ENCODE assay signal across 8 mouse cellular contexts in the genomic region with DNA sequence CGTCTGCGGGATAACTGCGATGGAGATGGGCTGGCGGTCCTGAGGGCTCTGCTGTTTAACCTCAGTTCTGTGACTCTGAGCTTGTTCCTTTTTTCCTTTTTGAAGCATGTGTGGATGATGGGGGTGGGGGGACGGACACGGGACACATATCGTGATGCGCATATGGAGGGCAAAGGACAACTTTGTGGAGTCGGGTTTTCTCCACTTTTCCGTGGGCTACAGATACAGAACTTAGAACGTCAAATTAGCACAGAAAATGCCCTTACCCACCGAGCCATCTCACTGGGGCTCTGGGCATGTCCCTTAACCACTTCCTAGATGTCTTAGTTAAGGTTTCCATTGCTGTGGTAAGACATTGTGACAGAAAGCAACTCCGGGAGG. TPM values are rescaled to one million over a fixed set of nuclear protein-coding genes. Genes with fewer than 3 reads are reported as not detected.
DNase-seq lines count a peak whose midpoint lies in the region; ATAC-seq and TF ChIP-seq lines count a peak whose summit lies in the region.

No protein-coding gene starts in this region.

- intact Hi-C loops in left cerebral cortex, postnatal 10 days (cut with DNase I): loop anchor here (2.0 to 5.0 kb wide), 2 partner anchors 239 to 283 kb away; partner anchors contain the start of gene Fbxw2
- intact Hi-C loops in gastrocnemius, postnatal 36 days (cut with DNase I): loop anchor here (5.0 kb wide), 1 partner anchor 63 kb away; no protein-coding TSS in a partner anchor

- DNase-seq in layer of hippocampus, adult 2 months (ENCODE audit: low spot score in 2 of 2): no peak
- DNase-seq in layer of hippocampus, postnatal 14 days (ENCODE audit: low spot score in 2 of 2): no peak
- no peak for DNase-seq in embryonic facial prominence, embryonic 10.5 days (ENCODE audit: low spot score)
- DNase-seq in limb, embryonic 10.5 days (ENCODE audit: low spot score): no peak
- DNase-seq in left cerebral cortex, postnatal 10 days (ENCODE audit: extremely low spot score in 1 of 2, low spot score in 2 of 2): no peak
- no peak for DNase-seq in embryo, embryonic 11 days
- no peak for DNase-seq in gastrocnemius, postnatal 36 days

- no peaks in the 10 kb centered on the region for H3K9me3 ChIP-seq in embryonic facial prominence, embryonic 10.5 days
- H3K9me3 ChIP-seq in limb, embryonic 10.5 days (replicated peaks): no peaks in the 10 kb centered on the region
- no peaks in the 10 kb centered on the region for H3K9me3 ChIP-seq in neural tube, embryonic 14.5 days (ENCODE audit: control insufficient read depth, low read length)

- peak overlapping the region; percentile 94 for H3K4me3 ChIP-seq in layer of hippocampus, adult 2 months
- H3K4me3 ChIP-seq in embryonic facial prominence, embryonic 10.5 days: peak overlapping the region; percentile 95
- H3K4me3 ChIP-seq in limb, embryonic 10.5 days: peak overlapping the region; percentile 91
- H3K4me3 ChIP-seq in neural tube, embryonic 14.5 days (ENCODE audit: low read depth, low read length): peak overlapping the region; percentile 87

- no peak for TF ChIP-seq CTCF in layer of hippocampus, adult 2 months (conservative IDR thresholded peaks at IDR 0.05)

- 2% methylated on average over 13 of the region's 13 CpGs for WGBS in embryonic facial prominence, embryonic 10.5 days
- WGBS in limb, embryonic 10.5 days: 3% methylated on average over 13 of the region's 13 CpGs
- WGBS in neural tube, embryonic 14.5 days: 2% methylated on average over 13 of the region's 13 CpGs

- peaks cover 5% of the 10 kb centered on the region for H3K36me3 ChIP-seq in embryonic facial prominence, embryonic 10.5 days (replicated peaks)
- H3K36me3 ChIP-seq in limb, embryonic 10.5 days: peaks cover 6% of the 10 kb centered on the region
- no peaks in the 10 kb centered on the region for H3K36me3 ChIP-seq in neural tube, embryonic 14.5 days (ENCODE audit: control insufficient read depth, insufficient read depth, low read length)

- H3K27ac ChIP-seq in layer of hippocampus, adult 2 months: peak overlapping the region; percentile 95
- H3K27ac ChIP-seq in embryonic facial prominence, embryonic 10.5 days (replicated peaks): peak overlapping the region; percentile 95
- H3K27ac ChIP-seq in limb, embryonic 10.5 days: peak overlapping the region; percentile 96
- H3K27ac ChIP-seq in neural tube, embryonic 14.5 days (ENCODE audit: low read depth, low read length): peak overlapping the region; percentile 80

- no peaks in the 10 kb centered on the region for H3K27me3 ChIP-seq in embryonic facial prominence, embryonic 10.5 days (replicated peaks; ENCODE audit: low read depth, poor library complexity, severe bottlenecking)
- H3K27me3 ChIP-seq in limb, embryonic 10.5 days (ENCODE audit: low read depth, poor library complexity, severe bottlenecking): no peaks in the 10 kb centered on the region
- H3K27me3 ChIP-seq in neural tube, embryonic 14.5 days (ENCODE audit: control insufficient read depth, insufficient read depth, low read length): no peaks in the 10 kb centered on the region

- H3K9ac ChIP-seq in neural tube, embryonic 14.5 days (replicated peaks; ENCODE audit: low read depth, low read length): peak overlapping the region; percentile 76

- peak overlapping the region; percentile 69 for H3K4me2 ChIP-seq in neural tube, embryonic 14.5 days (ENCODE audit: low read depth, low read length)

- 0 out of 2 replicates have a peak, but pooled peaks have one; percentile 1 for ATAC-seq in neural tube, embryonic 14.5 days (ENCODE audit: low read depth)

- H3K4me1 ChIP-seq in embryonic facial prominence, embryonic 10.5 days: peaks cover 9% of the 10 kb centered on the region
- H3K4me1 ChIP-seq in limb, embryonic 10.5 days: peaks cover 12% of the 10 kb centered on the region
- no peaks in the 10 kb centered on the region for H3K4me1 ChIP-seq in neural tube, embryonic 14.5 days (ENCODE audit: control insufficient read depth, insufficient read depth, low read length)

RNA-seq across cellular contexts. Expression of gene Cntrl, which starts 0.6 kb away (rescaled TPM):
- 10 to 100 TPM in 1 of 2 experiments, 1 to 10 TPM in 1; 9.2 to 12.9 TPM for total RNA-seq in layer of hippocampus, adult 2 months (2021)
- 10 to 100 TPM; 10.5 to 12.4 TPM for total RNA-seq in layer of hippocampus, postnatal 14 days (2021)
- polyA plus RNA-seq in embryonic facial prominence, embryonic 10.5 days (2016; fragmentation: Nextera tagmentation; extraction: Ambion mirVana): 28.5 and 30.4 TPM in 2 replicates
- polyA plus RNA-seq in limb, embryonic 10.5 days (2016; fragmentation: Nextera tagmentation; extraction: Ambion mirVana): 22.4 and 31.2 TPM in 2 replicates
- 9.5 and 11.4 TPM in 2 replicates for polyA plus RNA-seq in neural tube, embryonic 14.5 days (2014; fragmentation: Nextera tagmentation; extraction: Ambion mirVana)
- total RNA-seq in left cerebral cortex, postnatal 10 days (2021): 10 to 100 TPM in 1 of 2 experiments, 1 to 10 TPM in 1; 9.4 to 12.6 TPM
- 1 to 10 TPM; 5.1 to 7.3 TPM for total RNA-seq in gastrocnemius, postnatal 36 days (2021)

RNA-seq across cellular contexts. Expression of gene AI182371, which starts 8.6 kb away (rescaled TPM):
- under 1 TPM; 0.44 to 0.61 TPM for total RNA-seq in layer of hippocampus, adult 2 months (2021)
- under 1 TPM; 0.21 to 0.52 TPM for total RNA-seq in layer of hippocampus, postnatal 14 days (2021)
- 0.15 TPM in 1 of 2 replicates, not detected in the other for polyA plus RNA-seq in embryonic facial prominence, embryonic 10.5 days (2016; fragmentation: Nextera tagmentation; extraction: Ambion mirVana)
- polyA plus RNA-seq in limb, embryonic 10.5 days (2016; fragmentation: Nextera tagmentation; extraction: Ambion mirVana): 0.45 TPM in 1 of 2 replicates, not detected in the other
- polyA plus RNA-seq in neural tube, embryonic 14.5 days (2014; fragmentation: Nextera tagmentation; extraction: Ambion mirVana): 0.27 and 0.37 TPM in 2 replicates
- not detected for total RNA-seq in left cerebral cortex, postnatal 10 days (2021)
- under 1 TPM in 1 of 2 experiments, not detected in 1; 0.15 TPM for total RNA-seq in gastrocnemius, postnatal 36 days (2021)

RNA-seq across cellular contexts. Expression of gene Hc, which starts 48.7 kb away (rescaled TPM):
- not detected for total RNA-seq in layer of hippocampus, adult 2 months (2021)
- total RNA-seq in layer of hippocampus, postnatal 14 days (2021): under 1 TPM; 0.18 to 0.67 TPM
- 0.10 and 0.17 TPM in 2 replicates for polyA plus RNA-seq in embryonic facial prominence, embryonic 10.5 days (2016; fragmentation: Nextera tagmentation; extraction: Ambion mirVana)
- not detected in 2 replicates for polyA plus RNA-seq in limb, embryonic 10.5 days (2016; fragmentation: Nextera tagmentation; extraction: Ambion mirVana)
- 0.26 and 0.68 TPM in 2 replicates for polyA plus RNA-seq in neural tube, embryonic 14.5 days (2014; fragmentation: Nextera tagmentation; extraction: Ambion mirVana)
- under 1 TPM; 0.45 to 0.65 TPM for total RNA-seq in left cerebral cortex, postnatal 10 days (2021)
- total RNA-seq in gastrocnemius, postnatal 36 days (2021): under 1 TPM in 1 of 2 experiments, not detected in 1; 0.15 TPM
